Mouse (Mus musculus) embryonic fibroblast, embryonic 13.5 days (primary cell): ENCODE measurements around the gene Mki67.

Source experiments
- CTCF ChIP-seq: IDR thresholded peaks from 2 replicates; pipeline ENCODE4 v1.5.1; 2011; ENCODE audit warnings: mild to moderate bottlenecking, control low read depth, low read length, moderate library complexity, borderline replicate concordance; ENCODE audit not compliant: insufficient read depth
- POLR2A ChIP-seq: IDR thresholded peaks from 2 replicates; pipeline ENCODE4 v1.6.1; 2011; ENCODE audit warnings: low read depth, mild to moderate bottlenecking, control low read depth, low read length, moderate library complexity

DNA sequence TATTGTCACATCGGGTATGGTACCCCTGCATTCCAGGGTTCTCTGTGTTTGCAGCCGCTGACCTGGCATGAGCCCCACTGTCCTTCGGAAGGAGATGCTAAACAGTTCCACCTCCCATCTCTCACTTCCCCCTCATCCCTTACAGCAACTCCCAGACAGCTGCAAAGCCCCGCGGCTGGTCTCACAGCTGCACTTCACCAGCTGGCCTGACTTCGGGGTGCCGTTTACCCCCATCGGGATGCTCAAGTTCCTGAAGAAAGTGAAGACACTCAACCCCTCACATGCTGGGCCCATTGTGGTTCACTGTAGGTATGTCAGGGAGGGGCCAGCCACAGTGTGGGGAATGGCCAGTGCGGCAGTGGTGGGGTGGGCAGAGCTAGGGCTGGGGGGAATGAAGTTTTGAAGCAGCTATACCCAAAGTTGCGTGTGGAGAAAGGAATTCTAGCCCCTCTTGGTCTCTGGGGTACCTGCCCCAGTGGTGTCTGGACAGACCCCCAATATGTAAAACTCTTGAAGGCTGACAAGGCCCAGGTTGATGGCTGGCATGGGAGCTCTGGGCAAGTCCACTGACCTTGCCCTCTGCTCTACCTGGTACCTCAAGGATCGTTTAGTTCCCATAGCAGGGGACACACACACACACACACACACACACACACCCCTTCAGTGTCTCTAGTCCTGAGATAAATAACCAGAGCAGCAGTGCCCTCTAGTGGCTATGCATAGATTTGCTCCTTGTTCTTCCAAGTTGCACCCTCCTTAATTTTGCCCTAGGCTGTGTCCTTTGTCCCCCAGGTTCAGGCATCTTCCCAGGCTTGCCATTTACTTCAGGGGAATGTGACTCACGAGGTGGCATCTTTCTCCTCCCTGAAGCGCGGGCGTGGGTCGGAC lies 47.1 kb downstream of the Mki67 start:
- TF ChIP-seq POLR2A (no peak), CTCF (no peak)
